Comparison of ENCODE assay signal across 25 mouse cellular contexts in genomic region chr19:17783231-17783630, GRCm38 (mm10). TPM values are rescaled to one million over a fixed set of nuclear protein-coding genes. Genes with fewer than 3 reads are reported as not detected.
DNase-seq lines count a peak whose midpoint lies in the region; ATAC-seq and TF ChIP-seq lines count a peak whose summit lies in the region.
"Had no signal": no experiment of that assay in that cellular context is flagged by ENCODE, and none has a peak within 500 bp of the region (broad histone marks: within the 10 kb centered on the region; RNA-seq: fewer than 3 reads in every experiment).

No protein-coding gene starts in this region.

- H3K4me3 ChIP-seq in kidney, adult 2 months (ENCODE audit: insufficient read depth, low read depth, low read length) = no peak overlapping the region
- no peak overlapping the region for H3K4me3 ChIP-seq in kidney, embryonic 14.5 days (ENCODE audit: low read length)
- H3K4me3 ChIP-seq in kidney, embryonic 15.5 days (replicated peaks) = no peak overlapping the region
- H3K4me3 ChIP-seq in midbrain, embryonic 11.5 days (ENCODE audit: low read depth, low read length) = no peak overlapping the region
- no peak overlapping the region for H3K4me3 ChIP-seq in midbrain, embryonic 10.5 days
- H3K4me3 ChIP-seq: embryonic facial prominence, embryonic 10.5 days; embryonic facial prominence, embryonic 12.5 days; forebrain, embryonic 13.5 days had no signal

- no peak overlapping the region for H3K9ac ChIP-seq in kidney, embryonic 14.5 days (ENCODE audit: low read depth, low read length)
- H3K9ac ChIP-seq in kidney, embryonic 15.5 days = no peak overlapping the region
- no peak overlapping the region for H3K9ac ChIP-seq in midbrain, embryonic 11.5 days (ENCODE audit: low read length)
- H3K9ac ChIP-seq: embryonic facial prominence, embryonic 12.5 days; forebrain, embryonic 13.5 days had no signal

- no peak for TF ChIP-seq CTCF in kidney, adult 2 months (conservative IDR thresholded peaks at IDR 0.05; ENCODE audit: insufficient read depth, insufficient read length, low read depth, low read length)

- ATAC-seq in kidney, embryonic 14.5 days (ENCODE audit: low FRiP score, low TSS enrichment) = no peak
- ATAC-seq in kidney, embryonic 15.5 days (replicated peaks; ENCODE audit: low FRiP score) = no peak
- ATAC-seq in midbrain, embryonic 11.5 days (ENCODE audit: low FRiP score) = no peak
- ATAC-seq: activated CD4-positive, CD25-positive, alpha-beta regulatory T cell, adult 4 months; CD4-positive, CD25-positive, alpha-beta regulatory T cell, adult 4 months; forebrain, embryonic 13.5 days; Patski had no signal

- no peak for TF ChIP-seq POLR2A in kidney, adult 2 months (IDR thresholded peaks at IDR 0.05; ENCODE audit: low read depth, low read length)

- peaks cover 11% of the 10 kb centered on the region; the same call in 1 of the 2 replicates for H3K4me1 ChIP-seq in kidney, adult 2 months (ENCODE audit: control insufficient read depth, insufficient read depth, low read length)
- H3K4me1 ChIP-seq in kidney, embryonic 14.5 days (ENCODE audit: control insufficient read depth, insufficient read depth, low read length) = no peaks in the 10 kb centered on the region
- no peaks in the 10 kb centered on the region for H3K4me1 ChIP-seq in kidney, embryonic 15.5 days
- H3K4me1 ChIP-seq in midbrain, embryonic 11.5 days (ENCODE audit: control insufficient read depth, insufficient read depth, low read length) = no peaks in the 10 kb centered on the region
- H3K4me1 ChIP-seq in midbrain, embryonic 10.5 days = no peaks in the 10 kb centered on the region
- H3K4me1 ChIP-seq: embryonic facial prominence, embryonic 10.5 days; embryonic facial prominence, embryonic 12.5 days; forebrain, embryonic 13.5 days had no signal

- peak; percentile 62 for DNase-seq in kidney, adult 2 months
- DNase-seq in kidney, adult 9 months = peak; percentile 67
- no peak for DNase-seq in kidney, adult 18-20 months
- peak; percentile 38 for DNase-seq in kidney, postnatal 14 days
- DNase-seq in midbrain, embryonic 11.5 days (ENCODE audit: low spot score, missing footprints) = peak; percentile 35
- DNase-seq in midbrain, embryonic 10.5 days (ENCODE audit: low spot score) = no peak
- DNase-seq: adrenal gland, adult 8-10 months; adrenal gland, postnatal 14 days; adrenal gland, postnatal 36 days; B cell, adult 2 months; cerebellum, adult 11-12 months; cerebellum, adult 2 months; cerebellum, adult 9-10 months; cerebellum, postnatal 10 days; cerebellum, postnatal 25 days had no signal

- H3K27me3 ChIP-seq in kidney, adult 2 months (replicated peaks; ENCODE audit: control insufficient read depth, insufficient read depth, low read length) = no peaks in the 10 kb centered on the region
- no peaks in the 10 kb centered on the region for H3K27me3 ChIP-seq in kidney, embryonic 14.5 days (ENCODE audit: control insufficient read depth, insufficient read depth, low read length)
- H3K27me3 ChIP-seq in kidney, embryonic 15.5 days = no peaks in the 10 kb centered on the region
- H3K27me3 ChIP-seq in midbrain, embryonic 11.5 days (ENCODE audit: control insufficient read depth, insufficient read depth, low read length) = no peaks in the 10 kb centered on the region
- H3K27me3 ChIP-seq in midbrain, embryonic 10.5 days (ENCODE audit: low read depth, poor library complexity, severe bottlenecking) = no peaks in the 10 kb centered on the region
- H3K27me3 ChIP-seq: CH12.LX; embryonic facial prominence, embryonic 12.5 days; forebrain, embryonic 13.5 days; Patski had no signal

- 47% methylated on average over 2 of the region's 2 CpGs for WGBS in kidney, adult 2 months
- WGBS in kidney, embryonic 14.5 days = 70% methylated on average over 2 of the region's 2 CpGs
- WGBS in kidney, embryonic 15.5 days = 76% methylated on average over 2 of the region's 2 CpGs
- WGBS in midbrain, embryonic 11.5 days = 83% methylated on average over 2 of the region's 2 CpGs
- WGBS in midbrain, embryonic 10.5 days = 88% methylated on average over 2 of the region's 2 CpGs

- H3K27ac ChIP-seq in kidney, adult 2 months (ENCODE audit: insufficient read depth, low read depth, low read length) = no peak overlapping the region
- no peak overlapping the region for H3K27ac ChIP-seq in kidney, embryonic 14.5 days (ENCODE audit: low read depth, low read length)
- H3K27ac ChIP-seq in kidney, embryonic 15.5 days = no peak overlapping the region
- no peak overlapping the region for H3K27ac ChIP-seq in midbrain, embryonic 11.5 days (ENCODE audit: low read depth, low read length)
- no peak overlapping the region for H3K27ac ChIP-seq in midbrain, embryonic 10.5 days (replicated peaks)
- H3K27ac ChIP-seq: embryonic facial prominence, embryonic 10.5 days; embryonic facial prominence, embryonic 12.5 days; forebrain, embryonic 13.5 days had no signal

- H3K36me3 ChIP-seq in kidney, adult 2 months (ENCODE audit: control insufficient read depth, insufficient read depth, low read length) = no peaks in the 10 kb centered on the region
- H3K36me3 ChIP-seq in kidney, embryonic 14.5 days (ENCODE audit: control insufficient read depth, insufficient read depth, low read length) = no peaks in the 10 kb centered on the region
- H3K36me3 ChIP-seq in kidney, embryonic 15.5 days = no peaks in the 10 kb centered on the region
- H3K36me3 ChIP-seq in midbrain, embryonic 11.5 days (ENCODE audit: control insufficient read depth, insufficient read depth, low read length) = no peaks in the 10 kb centered on the region
- no peaks in the 10 kb centered on the region for H3K36me3 ChIP-seq in midbrain, embryonic 10.5 days
- H3K36me3 ChIP-seq: embryonic facial prominence, embryonic 10.5 days; embryonic facial prominence, embryonic 12.5 days; G1E had no signal

- no peak overlapping the region for H3K4me2 ChIP-seq in kidney, embryonic 14.5 days (replicated peaks; ENCODE audit: low read depth, low read length)
- no peak overlapping the region for H3K4me2 ChIP-seq in kidney, embryonic 15.5 days
- no peak overlapping the region for H3K4me2 ChIP-seq in midbrain, embryonic 11.5 days
- H3K4me2 ChIP-seq: embryonic facial prominence, embryonic 12.5 days; forebrain, embryonic 13.5 days had no signal

- H3K9me3 ChIP-seq in kidney, embryonic 14.5 days (ENCODE audit: control insufficient read depth, low read length) = no peaks in the 10 kb centered on the region
- H3K9me3 ChIP-seq in kidney, embryonic 15.5 days (replicated peaks) = no peaks in the 10 kb centered on the region
- no peaks in the 10 kb centered on the region for H3K9me3 ChIP-seq in midbrain, embryonic 11.5 days (ENCODE audit: control insufficient read depth, low read length)
- H3K9me3 ChIP-seq in midbrain, embryonic 10.5 days (replicated peaks) = no peaks in the 10 kb centered on the region
- H3K9me3 ChIP-seq: embryonic facial prominence, embryonic 10.5 days; embryonic facial prominence, embryonic 12.5 days; forebrain, embryonic 13.5 days; G1E had no signal

RNA-seq across cellular contexts. Expression of gene Pcsk5, which starts 54.2 kb away (rescaled TPM):
- polyA plus RNA-seq in kidney, adult 2 months (2012; rRNA removed) = 9.4 and 10.0 TPM in 2 replicates
- polyA plus RNA-seq in kidney, embryonic 14.5 days (2014; fragmentation: Nextera tagmentation; extraction: Ambion mirVana) = 19.4 and 26.8 TPM in 2 replicates
- 24.0 and 27.8 TPM in 2 replicates for polyA plus RNA-seq in kidney, embryonic 15.5 days (2015; fragmentation: Nextera tagmentation; extraction: Ambion mirVana)
- 6.5 and 6.9 TPM in 2 replicates for polyA plus RNA-seq in midbrain, embryonic 11.5 days (2014; fragmentation: Nextera tagmentation; extraction: Ambion mirVana)
- polyA plus RNA-seq in midbrain, embryonic 10.5 days (2016; fragmentation: Nextera tagmentation; extraction: Ambion mirVana) = 6.6 and 7.3 TPM in 2 replicates
- polyA plus RNA-seq: activated CD4-positive, CD25-positive, alpha-beta regulatory T cell, adult 4 months; CD4-positive, CD25-positive, alpha-beta regulatory T cell, adult 4 months; G1E had no signal

Comparison
In these comparisons a context has a peak if more than half of its experiments do, and no peak if none do; other contexts are left out.
1. DNase-seq: peak in kidney, adult 2 months (single experiment), kidney, adult 9 months (single experiment), kidney, postnatal 14 days (single experiment) and midbrain, embryonic 11.5 days (single experiment); none in kidney, adult 18-20 months (single experiment) and midbrain, embryonic 10.5 days (single experiment).